Mouse (Mus musculus) layer of hippocampus, adult 2 months (tissue): Measurements from ENCODE around the gene Oma1. TPM values are rescaled to one million over a fixed set of nuclear protein-coding genes. Genes with fewer than 3 reads are reported as not detected.

Experiments used
- DNase-seq, 2 experiments: peaks; one replicate each; pipeline ENCODE4 v3.0.0; 2022; ENCODE audit warnings: low spot score in 2 of 2
- H3K27ac ChIP-seq: fragments of 200-600 bp; 2 replicates; pipeline ENCODE4 v1.8.1; 2022
- H3K4me3 ChIP-seq: fragments of 200-600 bp; 2 replicates; pipeline ENCODE4 v1.8.1; 2022; ENCODE audit warnings: mild to moderate bottlenecking
- CTCF ChIP-seq: fragments of 200-600 bp; conservative IDR thresholded peaks from 2 replicates; pipeline ENCODE4 v1.8.1; 2022; ENCODE audit warnings: antibody characterized with exemption, mild to moderate bottlenecking, moderate library complexity
- total RNA-seq, 2 experiments: library from RNA; stranded (reverse); gene quantifications; 2 replicates each; pipeline ENCODE4 v1.2.3; 2021

Oma1 gene
- total RNA-seq, 2 experiments from 2014 or later, result 8.4 to 10.2 TPM

GRCm38 (mm10) chr4:103324688-103325451, 11.3 kb downstream of the Oma1 start:
- TF ChIP-seq CTCF, result no peak
- DNase-seq, result no peak
- peak overlapping the region; percentile 9; the same call in 1 of the 2 replicates for H3K4me3 ChIP-seq
- no peak overlapping the region for H3K27ac ChIP-seq

GRCm38 (mm10) chr4:103326994-103327393, 13.4 kb downstream of the Oma1 start:
- no peak for DNase-seq
- Histone ChIP-seq H3K27ac (no peak overlapping the region), H3K4me3 (no peak overlapping the region)
- TF ChIP-seq CTCF, result peak; percentile 68

- no peak overlapping the region for H3K4me3 ChIP-seq
- no peak for DNase-seq
- no peak for TF ChIP-seq CTCF
- no peak overlapping the region for H3K27ac ChIP-seq
Measured at GRCm38 (mm10) chr4:103329348-103329747, 15.7 kb downstream of the Oma1 start.

GRCm38 (mm10) chr4:103335134-103335533, 21.5 kb downstream of the Oma1 start:
- no peak for DNase-seq
- no peak for TF ChIP-seq CTCF
- Histone ChIP-seq H3K27ac (no peak overlapping the region), H3K4me3 (no peak overlapping the region)

GRCm38 (mm10) chr4:103340726-103341125, 27.1 kb downstream of the Oma1 start:
- no peak overlapping the region for H3K4me3 ChIP-seq
- no peak for TF ChIP-seq CTCF
- no peak for DNase-seq
- no peak overlapping the region for H3K27ac ChIP-seq

GRCm38 (mm10) chr4:103341620-103342019, 28.0 kb downstream of the Oma1 start:
- peak overlapping the region; percentile 2; the same call in 1 of the 2 replicates for H3K27ac ChIP-seq
- no peak for DNase-seq
- TF ChIP-seq CTCF, result no peak
- H3K4me3 ChIP-seq, result no peak overlapping the region

GRCm38 (mm10) chr4:103346058-103346457, 32.4 kb downstream of the Oma1 start:
- peak overlapping the region; percentile 47; the same call in 1 of the 2 replicates for H3K27ac ChIP-seq
- peak; percentile 34 to 46 for DNase-seq
- peak; percentile 85 for TF ChIP-seq CTCF
- no peak overlapping the region for H3K4me3 ChIP-seq

GRCm38 (mm10) chr4:103346849-103347248, 33.2 kb downstream of the Oma1 start:
- DNase-seq, result no peak
- no peak overlapping the region for H3K27ac ChIP-seq
- H3K4me3 ChIP-seq, result no peak overlapping the region
- TF ChIP-seq CTCF, result no peak

GRCm38 (mm10) chr4:103349219-103349618, 35.6 kb downstream of the Oma1 start:
- TF ChIP-seq CTCF, result peak; percentile 71
- no peak overlapping the region for H3K27ac ChIP-seq
- no peak for DNase-seq
- no peak overlapping the region for H3K4me3 ChIP-seq

GRCm38 (mm10) chr4:103352926-103353325, 39.3 kb downstream of the Oma1 start:
- no peak for DNase-seq
- TF ChIP-seq CTCF, result no peak
- Histone ChIP-seq H3K27ac (no peak overlapping the region), H3K4me3 (no peak overlapping the region)

- Histone ChIP-seq H3K4me3 (no peak overlapping the region), H3K27ac (peak overlapping the region; percentile 90)
- TF ChIP-seq CTCF, result no peak
- peak; percentile 35 to 49 for DNase-seq
Measured at GRCm38 (mm10) chr4:103357457-103357856, 43.8 kb downstream of the Oma1 start.

- no peak overlapping the region for H3K4me3 ChIP-seq
- TF ChIP-seq CTCF, result no peak
- no peak for DNase-seq
- peak overlapping the region; percentile 90 for H3K27ac ChIP-seq
Measured at GRCm38 (mm10) chr4:103358941-103359448, 45.4 kb downstream of the Oma1 start.

- DNase-seq, result no peak
- Histone ChIP-seq H3K4me3 (no peak overlapping the region), H3K27ac (no peak overlapping the region)
- TF ChIP-seq CTCF, result no peak
Measured at GRCm38 (mm10) chr4:103382171-103382570, 68.6 kb downstream of the Oma1 start.

- no peak for TF ChIP-seq CTCF
- Histone ChIP-seq H3K27ac (no peak overlapping the region), H3K4me3 (no peak overlapping the region)
- DNase-seq, result no peak
Measured at GRCm38 (mm10) chr4:103385031-103385430, 71.4 kb downstream of the Oma1 start.
